Mouse (Mus musculus) testis, adult 2 months (tissue): ENCODE data around the gene Coro1a. TPM values are rescaled to one million over a fixed set of nuclear protein-coding genes. Genes with fewer than 3 reads are reported as not detected.

Experiments
- H3K27ac ChIP-seq: fragments of 200-500 bp; 2 replicates; pipeline ENCODE4 v1.5.1; 2012; ENCODE audit warnings: low read depth, low read length; ENCODE audit not compliant: control insufficient read depth, insufficient read depth
- H3K27me3 ChIP-seq: fragments of 200-500 bp; 2 replicates; pipeline ENCODE4 v1.6.1; 2012; ENCODE audit warnings: mild to moderate bottlenecking, low read length, moderate library complexity; ENCODE audit not compliant: control insufficient read depth, insufficient read depth
- H3K36me3 ChIP-seq: fragments of 200-500 bp; 2 replicates; pipeline ENCODE4 v1.6.1; 2012; ENCODE audit warnings: mild to moderate bottlenecking, low read length; ENCODE audit not compliant: control insufficient read depth, insufficient read depth
- H3K4me1 ChIP-seq: fragments of 200-500 bp; 2 replicates; pipeline ENCODE4 v1.6.1; 2012; ENCODE audit warnings: low read length; ENCODE audit not compliant: control insufficient read depth, insufficient read depth
- H3K4me3 ChIP-seq: fragments of 200-500 bp; 2 replicates; pipeline ENCODE4 v1.5.1; 2012; ENCODE audit warnings: low read depth, mild to moderate bottlenecking, low read length, moderate library complexity, mixed read lengths; ENCODE audit not compliant: control insufficient read depth
- CTCF ChIP-seq: fragments of 200-500 bp; IDR thresholded peaks from 2 replicates; pipeline ENCODE4 v1.5.1; 2012; ENCODE audit warnings: low read depth, mild to moderate bottlenecking, inconsistent platforms, low read length, moderate library complexity; ENCODE audit not compliant: control insufficient read depth, insufficient read depth, insufficient replicate concordance
- POLR2A ChIP-seq: fragments of 200-500 bp; IDR thresholded peaks from 2 replicates; pipeline ENCODE4 v1.6.1; 2012; ENCODE audit warnings: low read depth, mild to moderate bottlenecking, inconsistent platforms, low read length, moderate library complexity; ENCODE audit not compliant: control insufficient read depth
- polyA plus RNA-seq: library from polyadenylated mRNA; depleted of rRNA; stranded (reverse); fragments of >200 nt; gene quantifications from 2 replicates; pipeline ENCODE4 v1.2.3, GENCODE M21; 2012; rRNA removed

The Coro1a gene
- polyA plus RNA-seq, 1 experiment, result 2.6 TPM

DNA sequence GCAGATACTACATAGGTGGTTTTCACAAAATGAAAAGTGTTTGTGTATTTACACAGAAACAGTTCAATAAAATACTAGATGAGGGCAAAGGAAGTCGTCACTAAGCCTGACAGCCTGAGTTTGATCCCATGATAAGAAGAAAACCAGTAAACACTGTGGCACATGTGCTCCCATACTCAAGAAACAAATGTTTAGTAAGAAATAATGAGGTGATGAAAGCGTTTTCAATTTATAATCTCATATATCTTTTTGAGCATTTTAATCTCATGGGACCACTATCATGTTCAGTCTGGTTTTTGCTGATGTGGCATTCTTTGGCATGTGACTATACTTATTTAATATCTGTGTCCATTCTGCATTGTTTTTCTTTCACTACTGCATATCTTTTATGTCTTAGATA lies 53.6 kb downstream of the Coro1a start:
- Histone ChIP-seq H3K27ac (no peak overlapping the region), H3K4me3 (no peak overlapping the region), H3K4me1 (no peaks in the 10 kb centered on the region; the same call in 1 of the 2 replicates), H3K27me3 (no peaks in the 10 kb centered on the region), H3K36me3 (no peaks in the 10 kb centered on the region)
- TF ChIP-seq CTCF, result no peak
- TF ChIP-seq POLR2A, result no peak

DNA sequence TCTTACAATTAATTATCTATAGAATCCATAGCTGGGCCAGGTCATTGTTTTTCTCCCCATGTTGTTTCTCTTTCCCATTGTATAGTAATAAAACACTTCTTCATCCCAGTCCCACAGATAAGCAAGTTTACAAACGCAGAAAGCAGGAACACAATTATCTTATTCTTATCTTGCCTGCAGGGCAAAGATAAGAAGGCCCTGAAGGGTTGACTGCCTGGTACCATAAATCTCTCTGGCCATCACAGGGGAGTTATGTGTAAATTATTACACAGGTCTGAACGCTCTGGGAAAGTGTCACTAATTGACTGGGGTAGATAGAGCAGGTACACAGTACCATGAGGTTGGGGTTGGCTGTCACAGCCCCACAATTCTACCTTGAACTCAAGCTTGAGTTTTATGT lies 56.7 kb downstream of the Coro1a start:
- Histone ChIP-seq H3K4me1 (no peaks in the 10 kb centered on the region; the same call in 1 of the 2 replicates), H3K27ac (no peak overlapping the region), H3K27me3 (no peaks in the 10 kb centered on the region), H3K4me3 (no peak overlapping the region; the same call in 1 of the 2 replicates), H3K36me3 (no peaks in the 10 kb centered on the region)
- TF ChIP-seq POLR2A (no peak), CTCF (no peak)

Other genes with a start within 250 kb of the Coro1a start
- gene Atp2a1, start 244.7 kb downstream of the Coro1a start, polyA plus RNA-seq, result 1.5 and 1.6 TPM in 2 replicates
- gene Sh2b1, start 232.4 kb downstream of the Coro1a start, polyA plus RNA-seq, result 39.2 and 41.1 TPM in 2 replicates
- gene Tufm, start 220.4 kb downstream of the Coro1a start, polyA plus RNA-seq, result 43.5 and 50.2 TPM in 2 replicates
- gene Atxn2l, start 204.3 kb downstream of the Coro1a start, polyA plus RNA-seq, result 666 and 681 TPM in 2 replicates
- gene Eif3c, start 141.4 kb downstream of the Coro1a start, polyA plus RNA-seq, result 144 and 157 TPM in 2 replicates
- 0.16 and 1.3 TPM in 2 replicates for gene Apobr, start 122.8 kb downstream of the Coro1a start, polyA plus RNA-seq
- 34.9 and 42.7 TPM in 2 replicates for gene Cln3, start 122.0 kb downstream of the Coro1a start, polyA plus RNA-seq
- not detected in 2 replicates for gene Il27, start 112.8 kb downstream of the Coro1a start, polyA plus RNA-seq
- gene Nupr1, start 76.9 kb downstream of the Coro1a start, polyA plus RNA-seq, result 1.4 and 2.6 TPM in 2 replicates
- gene Sgf29, start 58.5 kb downstream of the Coro1a start, polyA plus RNA-seq, result 405 and 485 TPM in 2 replicates
- gene Sult1a1, start 31.4 kb downstream of the Coro1a start, polyA plus RNA-seq, result 5.8 and 7.1 TPM in 2 replicates
- gene Bola2, start 12.4 kb downstream of the Coro1a start, polyA plus RNA-seq, result 35.7 and 38.7 TPM in 2 replicates
- 8.3 and 9.5 TPM in 2 replicates for gene Slx1b, start 12.0 kb downstream of the Coro1a start, polyA plus RNA-seq
- 337 and 349 TPM in 2 replicates for gene Mapk3, start 51.8 kb upstream of the Coro1a start, polyA plus RNA-seq
- gene Gdpd3, start 58.5 kb upstream of the Coro1a start, polyA plus RNA-seq, result 3.5 and 3.9 TPM in 2 replicates
- 74.3 and 92.1 TPM in 2 replicates for gene Ypel3, start 69.2 kb upstream of the Coro1a start, polyA plus RNA-seq
- gene Tbx6, start 73.7 kb upstream of the Coro1a start, polyA plus RNA-seq, result 1.1 and 1.2 TPM in 2 replicates
- gene Ppp4c, start 84.7 kb upstream of the Coro1a start, polyA plus RNA-seq, result 252 and 262 TPM in 2 replicates
- 7.9 and 9.8 TPM in 2 replicates for gene Fam57b, start 89.9 kb upstream of the Coro1a start, polyA plus RNA-seq
- 103 and 114 TPM in 2 replicates for gene 4930451I11Rik, start 123.9 kb upstream of the Coro1a start, polyA plus RNA-seq
- gene Doc2a, start 139.6 kb upstream of the Coro1a start, polyA plus RNA-seq, result 1.9 and 2.2 TPM in 2 replicates
- 76.6 and 77.1 TPM in 2 replicates for gene Hirip3, start 154.2 kb upstream of the Coro1a start, polyA plus RNA-seq
- gene Ino80e, start 154.6 kb upstream of the Coro1a start, polyA plus RNA-seq, result 74.1 and 80.9 TPM in 2 replicates
- 43.5 and 49.4 TPM in 2 replicates for gene Taok2, start 176.9 kb upstream of the Coro1a start, polyA plus RNA-seq
- 70.3 and 73.6 TPM in 2 replicates for gene Tmem219, start 215.1 kb upstream of the Coro1a start, polyA plus RNA-seq
- gene Kctd13, start 221.1 kb upstream of the Coro1a start, polyA plus RNA-seq, result 80.0 and 85.5 TPM in 2 replicates
- gene Asphd1, start 241.8 kb upstream of the Coro1a start, polyA plus RNA-seq, result 1.4 TPM in 2 replicates
- 9.9 and 10.7 TPM in 2 replicates for gene Sez6l2, start 242.8 kb upstream of the Coro1a start, polyA plus RNA-seq